Mouse (Mus musculus) forebrain, embryonic 11.5 days (tissue): ENCODE measurements around the gene Lemd2. TPM values are rescaled to one million over a fixed set of nuclear protein-coding genes. Genes with fewer than 3 reads are reported as not detected.

Experiments
- ATAC-seq: fragments of 200-750 bp; cut with Nextera tagmentation; replicated peaks from 2 replicates; pipeline ENCODE4 v1.8.0; 2017; ENCODE audit warnings: moderate TSS enrichment; ENCODE audit not compliant: low FRiP score
- DNase-seq: peaks from one replicate; pipeline ENCODE4 v3.0.0-alpha.2; 2017; ENCODE audit warnings: low spot score
- H3K27ac ChIP-seq: fragments of 300-500 bp; sonication (generic); 2 replicates; pipeline ENCODE4 v1.5.1; 2014; ENCODE audit warnings: low read depth, low read length
- H3K27me3 ChIP-seq: fragments of 300-500 bp; sonication (generic); 2 replicates; pipeline ENCODE4 v1.6.1; 2014; ENCODE audit warnings: mild to moderate bottlenecking, low read length, mixed read lengths; ENCODE audit not compliant: control insufficient read depth, insufficient read depth
- H3K36me3 ChIP-seq: fragments of 300-500 bp; sonication (generic); 2 replicates; pipeline ENCODE4 v1.6.1; 2014; ENCODE audit warnings: mild to moderate bottlenecking, low read length, moderate library complexity, mixed read lengths; ENCODE audit not compliant: control insufficient read depth, insufficient read depth
- H3K4me1 ChIP-seq: fragments of 300-500 bp; sonication (generic); replicated peaks from 2 replicates; pipeline ENCODE4 v1.6.1; 2014; ENCODE audit warnings: low read length, mixed read lengths; ENCODE audit not compliant: control insufficient read depth, insufficient read depth
- H3K4me2 ChIP-seq: fragments of 300-500 bp; sonication (generic); 2 replicates; pipeline ENCODE4 v1.6.1; 2014; ENCODE audit warnings: low read depth, mild to moderate bottlenecking, low read length, moderate library complexity, mixed read lengths; ENCODE audit not compliant: severe bottlenecking
- H3K4me3 ChIP-seq: fragments of 300-500 bp; sonication (generic); 2 replicates; pipeline ENCODE4 v1.5.1; 2014; ENCODE audit warnings: low read depth, low read length
- H3K9ac ChIP-seq: fragments of 300-500 bp; sonication (generic); 2 replicates; pipeline ENCODE4 v1.6.1; 2014; ENCODE audit warnings: low read length
- H3K9me3 ChIP-seq: fragments of 300-500 bp; sonication (generic); 2 replicates; pipeline ENCODE4 v1.6.1; 2016; ENCODE audit warnings: low read length, mixed read lengths; ENCODE audit not compliant: control insufficient read depth
- WGBS: fragments of 180-500 bp; shearing (Covaris S2); extraction: QIAGEN DNeasy Blood & Tissue Kit; methylation state at CpG from one replicate; pipeline ENCODE4 v1.1.7; 2014; 5-methylcytosine and 5-hydroxymethylcytosine counted together
- polyA plus RNA-seq: library from polyadenylated mRNA; unstranded; fragments of >200 nt; fragmentation: Nextera tagmentation; extraction: Ambion mirVana; gene quantifications from 2 replicates; pipeline ENCODE4 v1.2.1, GENCODE M21; 2014

The Lemd2 gene
- polyA plus RNA-seq, 1 experiment from 2014 or later, result 18.1 TPM

DNA sequence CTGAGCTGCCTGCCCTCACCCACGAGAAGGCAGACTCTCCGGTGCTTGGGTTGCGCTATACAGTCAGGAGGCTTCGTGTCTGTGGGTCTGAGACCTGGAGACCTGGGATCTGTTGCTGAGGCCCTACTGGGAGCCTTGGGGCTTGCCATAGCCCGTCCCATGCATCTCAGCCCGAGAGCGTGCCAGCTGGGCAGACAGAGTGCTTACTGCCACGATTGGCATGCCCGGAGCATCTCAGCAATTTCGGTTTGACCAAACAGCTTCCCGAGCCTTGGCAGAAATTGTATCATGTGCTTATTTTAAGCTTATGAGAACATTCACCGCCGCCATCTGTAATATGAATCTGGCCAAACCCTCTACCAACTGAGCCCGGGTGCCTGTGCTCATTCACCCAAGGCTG is 50.0 kb downstream of the Lemd2 start:
- ATAC-seq, result no peak
- Histone ChIP-seq H3K4me3 (no peak overlapping the region), H3K9ac (no peak overlapping the region), H3K4me2 (no peak overlapping the region), H3K36me3 (no peaks in the 10 kb centered on the region), H3K27me3 (no peaks in the 10 kb centered on the region), H3K9me3 (no peaks in the 10 kb centered on the region), H3K27ac (no peak overlapping the region), H3K4me1 (no peaks in the 10 kb centered on the region)
- no peak for DNase-seq
- 90% methylated on average over 14 of the region's 14 CpGs for WGBS

DNA sequence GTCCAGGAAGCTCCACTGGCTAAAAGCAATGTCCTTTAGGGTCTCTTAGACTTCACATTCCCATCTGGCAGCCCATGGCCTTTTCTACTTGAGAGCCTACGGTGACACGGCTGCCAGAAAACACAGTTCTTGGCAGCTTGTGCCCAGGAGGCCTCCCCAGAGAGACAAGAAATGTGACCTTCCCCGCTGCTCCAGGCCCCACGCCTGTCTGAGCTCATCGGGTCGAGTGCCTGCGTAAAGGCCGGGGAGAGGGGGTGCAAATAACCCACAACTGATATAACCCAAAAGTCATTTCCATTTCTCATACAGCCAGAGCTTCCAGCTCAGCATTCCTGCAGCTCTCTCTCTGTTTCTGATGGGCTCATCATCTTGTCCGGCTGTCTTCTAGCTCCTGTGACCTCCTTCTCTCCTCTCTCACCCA is 50.5 kb downstream of the Lemd2 start:
- no peak overlapping the region for H3K27ac ChIP-seq
- WGBS, result 76% methylated on average over 9 of the region's 9 CpGs
- ATAC-seq, result no peak

DNA sequence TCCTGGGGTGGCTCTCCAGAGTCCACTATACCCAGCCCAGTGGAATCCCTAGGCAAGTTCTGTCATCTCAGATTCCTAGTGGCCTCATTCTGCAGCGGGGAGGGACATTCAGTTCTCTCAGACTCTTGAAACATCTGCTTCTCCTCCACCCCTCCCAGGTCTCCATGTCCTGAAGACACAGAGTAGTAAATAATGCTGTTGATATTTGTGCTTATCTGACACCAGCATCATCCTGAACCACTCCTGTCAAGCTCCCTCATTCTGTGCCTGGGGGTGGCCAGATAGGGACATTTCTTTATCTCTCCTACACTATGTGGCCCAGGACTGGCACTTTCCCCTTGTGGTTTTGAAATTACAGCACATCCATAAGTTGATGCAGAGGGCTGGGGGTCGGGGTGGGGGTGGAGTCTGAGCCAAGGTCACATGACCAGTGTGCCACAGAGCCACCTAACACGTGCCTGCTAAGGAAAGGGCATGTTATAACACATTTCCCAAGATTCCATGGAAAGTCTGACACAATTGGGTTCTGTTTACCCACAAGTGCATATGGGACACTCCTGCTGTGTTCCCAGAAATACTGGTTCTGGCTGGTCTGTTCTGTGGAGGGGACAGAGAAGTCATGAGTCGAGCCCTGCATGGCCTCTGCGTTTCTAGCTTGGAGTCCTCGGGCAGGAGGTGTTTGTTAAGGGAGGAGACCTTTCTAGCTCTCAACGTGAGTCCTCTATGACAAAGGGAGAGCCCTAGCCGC is 51.1 kb downstream of the Lemd2 start:
- Histone ChIP-seq H3K4me3 (no peak overlapping the region), H3K9ac (no peak overlapping the region), H3K4me2 (no peak overlapping the region), H3K36me3 (no peaks in the 10 kb centered on the region), H3K27ac (no peak overlapping the region), H3K9me3 (no peaks in the 10 kb centered on the region), H3K27me3 (no peaks in the 10 kb centered on the region), H3K4me1 (no peaks in the 10 kb centered on the region)
- no peak for ATAC-seq
- DNase-seq, result no peak
- WGBS, result 71% methylated on average over 8 of the region's 8 CpGs

More for the DNA sequence above, 50.5 kb downstream of the Lemd2 start:
- Histone ChIP-seq H3K9ac (no peak overlapping the region), H3K4me3 (no peak overlapping the region), H3K9me3 (no peaks in the 10 kb centered on the region), H3K27me3 (no peaks in the 10 kb centered on the region), H3K4me1 (no peaks in the 10 kb centered on the region), H3K36me3 (no peaks in the 10 kb centered on the region), H3K4me2 (no peak overlapping the region)
- no peak for DNase-seq

DNA sequence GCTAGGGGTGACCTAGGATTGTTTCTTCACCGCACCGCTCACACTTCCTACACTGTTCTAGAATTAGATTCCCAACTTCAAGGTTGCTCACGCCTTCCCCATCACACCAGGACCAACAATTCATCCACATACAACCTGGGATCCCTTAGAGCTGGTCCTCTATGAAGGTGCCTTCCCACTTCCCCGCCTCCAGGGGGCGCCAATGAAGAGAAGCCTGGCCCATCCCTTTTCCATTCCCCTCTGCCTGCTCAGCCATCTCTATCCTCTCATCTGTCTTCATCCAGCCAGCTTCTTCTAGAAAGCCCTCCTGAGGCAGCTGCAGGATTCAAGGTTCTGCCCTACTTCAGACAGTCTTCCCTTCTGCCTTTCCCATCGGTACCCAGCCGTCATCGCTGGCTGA is 52.9 kb downstream of the Lemd2 start:
- Histone ChIP-seq H3K4me1 (0 out of 2 replicates have a peak, but pooled peaks cover 1% of the 10 kb centered on the region), H3K27me3 (no peaks in the 10 kb centered on the region), H3K4me2 (no peak overlapping the region), H3K4me3 (no peak overlapping the region), H3K27ac (no peak overlapping the region), H3K9ac (no peak overlapping the region), H3K36me3 (no peaks in the 10 kb centered on the region), H3K9me3 (no peaks in the 10 kb centered on the region)
- ATAC-seq, result no peak
- peak; percentile 71 for DNase-seq
- 71% methylated on average over 8 of the region's 8 CpGs for whole genome bisulfite sequencing

DNA sequence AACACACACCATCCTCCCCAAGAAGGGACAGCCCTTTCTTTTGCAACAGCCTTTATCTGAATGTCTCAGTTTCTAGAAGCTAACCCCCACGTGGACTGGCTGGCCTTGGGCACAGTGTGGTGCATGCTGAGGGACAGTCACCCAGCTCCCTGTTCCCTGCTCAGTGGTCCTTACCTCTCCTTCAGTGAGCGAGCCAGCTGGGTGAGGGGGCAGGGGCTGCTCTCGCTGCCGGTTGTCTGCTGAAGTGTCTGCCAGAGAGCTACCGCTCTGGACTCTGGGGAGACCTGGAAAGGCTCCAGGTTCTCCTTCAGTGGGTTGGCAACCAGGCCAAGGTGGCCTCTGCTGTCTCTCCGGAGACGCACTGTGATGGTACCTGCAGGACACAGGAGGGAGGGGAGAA is 53.4 kb downstream of the Lemd2 start:
- Histone ChIP-seq H3K9me3 (no peaks in the 10 kb centered on the region), H3K4me2 (no peak overlapping the region), H3K27ac (no peak overlapping the region), H3K27me3 (no peaks in the 10 kb centered on the region), H3K4me1 (0 out of 2 replicates have a peak, but pooled peaks cover 1% of the 10 kb centered on the region), H3K4me3 (no peak overlapping the region), H3K36me3 (no peaks in the 10 kb centered on the region), H3K9ac (no peak overlapping the region)
- ATAC-seq (no peak), DNase-seq (no peak)
- WGBS, result 83% methylated on average over 7 of the region's 7 CpGs

DNA sequence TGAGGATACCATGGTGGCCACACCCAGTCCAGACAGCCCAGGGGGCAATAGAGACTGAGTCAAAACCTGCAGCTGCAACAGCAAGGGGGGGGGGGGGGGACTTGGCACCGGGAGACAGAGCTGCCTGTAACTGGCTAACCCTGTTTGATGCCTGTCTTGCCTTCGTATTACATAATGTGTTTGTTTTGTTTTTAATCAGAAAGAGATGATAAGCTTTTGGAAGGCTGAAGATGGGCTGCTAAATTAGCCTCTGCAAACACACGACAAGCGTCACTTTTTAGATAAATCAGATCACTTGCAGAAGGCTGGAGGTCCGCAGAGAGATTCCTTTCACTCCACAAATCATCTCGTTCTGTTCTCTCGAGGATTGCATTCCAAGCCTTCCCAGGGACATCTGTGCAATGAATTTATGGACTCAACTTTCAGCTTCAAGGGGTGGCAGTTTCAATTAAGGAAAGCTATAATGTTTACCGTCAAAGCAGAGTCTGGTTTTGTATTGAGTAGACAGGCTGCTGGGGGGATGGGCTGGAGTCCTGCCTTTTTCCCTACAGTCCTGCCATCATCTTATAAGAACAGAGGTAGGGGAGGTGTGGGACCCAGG is 57.8 kb downstream of the Lemd2 start:
- WGBS, result 46% methylated on average over 8 of the region's 8 CpGs

DNA sequence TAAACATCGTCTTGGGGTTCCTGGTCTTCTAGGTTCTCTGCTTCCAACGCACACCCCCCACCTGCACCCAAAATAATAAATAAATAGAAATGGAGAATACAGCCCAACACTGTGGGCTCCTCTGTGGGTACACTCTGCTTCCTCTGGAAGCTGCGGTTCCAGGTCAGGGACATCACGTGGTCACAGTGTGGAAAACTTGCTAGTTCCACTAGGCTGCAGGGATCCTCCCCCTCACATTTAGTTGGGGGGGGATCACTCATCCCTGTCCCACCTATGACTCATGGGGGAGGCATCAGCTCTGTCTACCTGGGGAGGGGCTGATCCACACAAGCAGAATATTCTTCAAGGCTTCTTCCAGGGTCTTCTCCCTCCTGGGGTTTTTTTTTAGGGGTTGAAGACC is 60.1 kb downstream of the Lemd2 start:
- H3K27me3 ChIP-seq, result no peaks in the 10 kb centered on the region
- ATAC-seq (no peak), DNase-seq (no peak)
- peaks cover 6% of the 10 kb centered on the region; the same call in 1 of the 2 replicates for H3K4me1 ChIP-seq
- no peak overlapping the region for H3K27ac ChIP-seq
- H3K4me3 ChIP-seq, result no peak overlapping the region
- H3K9me3 ChIP-seq, result no peaks in the 10 kb centered on the region
- no peaks in the 10 kb centered on the region for H3K36me3 ChIP-seq
- no peak overlapping the region for H3K9ac ChIP-seq
- no peak overlapping the region for H3K4me2 ChIP-seq
- WGBS, result 84% methylated on average over 4 of the region's 4 CpGs

More for the DNA sequence above, 57.8 kb downstream of the Lemd2 start:
- ATAC-seq, result no peak
- Histone ChIP-seq H3K27ac (no peak overlapping the region), H3K4me3 (no peak overlapping the region), H3K4me1 (peaks cover 6% of the 10 kb centered on the region; the same call in 1 of the 2 replicates), H3K9ac (no peak overlapping the region), H3K4me2 (no peak overlapping the region), H3K9me3 (no peaks in the 10 kb centered on the region), H3K27me3 (no peaks in the 10 kb centered on the region), H3K36me3 (no peaks in the 10 kb centered on the region)
- DNase-seq, result no peak

DNA sequence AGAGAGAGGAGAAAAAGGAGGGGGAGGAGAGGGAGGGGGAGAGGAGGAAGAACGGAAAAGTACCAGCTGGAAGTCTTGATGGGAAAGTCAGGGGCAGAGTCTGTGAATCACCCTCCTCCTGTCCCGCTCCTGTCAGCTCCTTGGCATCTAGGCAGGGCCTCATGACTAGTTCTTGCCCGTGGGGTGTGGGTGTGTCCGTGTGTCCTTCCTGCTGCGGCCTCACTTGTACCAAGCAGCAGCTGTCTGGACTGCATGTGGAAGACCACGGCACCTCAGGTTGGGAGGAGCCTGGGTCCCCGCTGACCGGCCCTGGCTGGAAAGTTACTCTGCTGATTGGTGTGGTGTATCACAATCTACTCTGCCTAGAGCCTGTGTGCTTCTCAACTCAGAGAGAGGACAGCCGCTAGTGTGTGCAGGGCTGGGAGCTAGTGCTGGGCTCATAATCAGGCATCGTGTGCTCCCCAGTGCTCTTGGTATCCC is 62.3 kb downstream of the Lemd2 start:
- Histone ChIP-seq H3K27me3 (no peaks in the 10 kb centered on the region), H3K4me2 (no peak overlapping the region), H3K27ac (no peak overlapping the region), H3K4me3 (no peak overlapping the region), H3K9me3 (no peaks in the 10 kb centered on the region), H3K4me1 (peaks cover 12% of the 10 kb centered on the region; the same call in 1 of the 2 replicates), H3K9ac (no peak overlapping the region), H3K36me3 (no peaks in the 10 kb centered on the region)
- no peak for ATAC-seq
- DNase-seq, result no peak
- WGBS, result 60% methylated on average over 10 of the region's 10 CpGs
